Mouse (Mus musculus) heart, postnatal 0 days (tissue): ENCODE measurements around the gene Ttll3.

Experiments used
- CTCF ChIP-seq: IDR thresholded peaks from 2 replicates; pipeline ENCODE4 v1.5.1; 2016; ENCODE audit warnings: antibody characterized with exemption, control low read depth, low read depth
- EP300 ChIP-seq: IDR thresholded peaks from 2 replicates; pipeline ENCODE4 v1.6.1; 2016; ENCODE audit warnings: antibody characterized with exemption, low read depth

GRCm38 (mm10) chr6:113393951-113394350, 4.9 kb downstream of the Ttll3 start:
- TF ChIP-seq CTCF (no peak), EP300 (no peak)
